Mouse (Mus musculus) lung, embryonic 16.5 days (tissue): Measurements from ENCODE around the gene Tspan17. TPM values are rescaled to one million over a fixed set of nuclear protein-coding genes. Genes with fewer than 3 reads are reported as not detected.
A peak's percentile ranks its signal among the peaks of the same experiment; 100 is the strongest.

Experiments used
- ATAC-seq: fragments of 200-750 bp; cut with Nextera tagmentation; 2 replicates; pipeline ENCODE4 v1.8.0; 2017; ENCODE audit warnings: low read depth, mild to moderate bottlenecking, moderate library complexity
- H3K27ac ChIP-seq: fragments of 300-500 bp; sonication (generic); 2 replicates; pipeline ENCODE4 v1.5.1; 2014; ENCODE audit warnings: mild to moderate bottlenecking, control low read depth, low read length
- H3K27me3 ChIP-seq: fragments of 300-500 bp; sonication (generic); 2 replicates; pipeline ENCODE4 v1.6.1; 2014; ENCODE audit warnings: low read depth, low read length, mixed read lengths; ENCODE audit not compliant: control insufficient read depth, insufficient read depth
- H3K36me3 ChIP-seq: fragments of 300-500 bp; sonication (generic); 2 replicates; pipeline ENCODE4 v1.6.1; 2014; ENCODE audit warnings: low read length; ENCODE audit not compliant: control insufficient read depth, insufficient read depth
- H3K4me1 ChIP-seq: fragments of 300-500 bp; sonication (generic); replicated peaks from 2 replicates; pipeline ENCODE4 v1.6.1; 2014; ENCODE audit warnings: low read length, mixed read lengths; ENCODE audit not compliant: control insufficient read depth, insufficient read depth
- H3K4me2 ChIP-seq: fragments of 300-500 bp; sonication (generic); 2 replicates; pipeline ENCODE4 v1.6.1; 2014; ENCODE audit warnings: low read depth, low read length, control low read depth
- H3K4me3 ChIP-seq: fragments of 300-500 bp; sonication (generic); 2 replicates; pipeline ENCODE4 v1.5.1; 2014; ENCODE audit warnings: mild to moderate bottlenecking, low read length, control low read depth
- H3K9ac ChIP-seq: fragments of 300-500 bp; sonication (generic); 2 replicates; pipeline ENCODE4 v1.6.1; 2014; ENCODE audit warnings: low read length, control low read depth
- H3K9me3 ChIP-seq: fragments of 300-500 bp; sonication (generic); 2 replicates; pipeline ENCODE4 v1.6.1; 2016; ENCODE audit warnings: low read length; ENCODE audit not compliant: control insufficient read depth
- WGBS: fragments of 180-500 bp; shearing (Covaris S2); extraction: QIAGEN DNeasy Blood & Tissue Kit; methylation state at CpG from one replicate; pipeline ENCODE4 v1.1.7; 2014; 5-methylcytosine and 5-hydroxymethylcytosine counted together
- polyA plus RNA-seq: library from polyadenylated mRNA; unstranded; fragments of >200 nt; fragmentation: Nextera tagmentation; extraction: Ambion mirVana; gene quantifications from 2 replicates; pipeline ENCODE4 v1.2.1, GENCODE M21; 2015

Gene Tspan17
- polyA plus RNA-seq, 1 experiment from 2014 or later = 21.0 TPM

GRCm38 (mm10) chr13:54799701-54800100 is 10.5 kb downstream of the Tspan17 start:
- no peaks in the 10 kb centered on the region for H3K9me3 ChIP-seq
- no peaks in the 10 kb centered on the region for H3K36me3 ChIP-seq
- no peaks in the 10 kb centered on the region for H3K4me1 ChIP-seq
- ATAC-seq = peak; percentile 35; the same call in 1 of the 2 replicates
- H3K9ac ChIP-seq = no peak overlapping the region
- no peak overlapping the region for H3K4me3 ChIP-seq
- H3K27ac ChIP-seq = no peak overlapping the region
- H3K4me2 ChIP-seq = peak overlapping the region; percentile 46
- 13% methylated on average over 9 of the region's 9 CpGs for WGBS
- H3K27me3 ChIP-seq = no peaks in the 10 kb centered on the region

GRCm38 (mm10) chr13:54800206-54800605 is 11.0 kb downstream of the Tspan17 start:
- no peaks in the 10 kb centered on the region for H3K9me3 ChIP-seq
- H3K4me2 ChIP-seq = no peak overlapping the region; the same call in 1 of the 2 replicates
- H3K27ac ChIP-seq = no peak overlapping the region
- no peak overlapping the region for H3K9ac ChIP-seq
- no peaks in the 10 kb centered on the region for H3K4me1 ChIP-seq
- H3K4me3 ChIP-seq = no peak overlapping the region
- H3K27me3 ChIP-seq = no peaks in the 10 kb centered on the region
- no peaks in the 10 kb centered on the region for H3K36me3 ChIP-seq
- ATAC-seq = no peak
- 33% methylated on average over 4 of the region's 4 CpGs for WGBS

GRCm38 (mm10) chr13:54803010-54803409 is 13.8 kb downstream of the Tspan17 start:
- H3K4me3 ChIP-seq = no peak overlapping the region
- H3K27me3 ChIP-seq = peaks cover 3% of the 10 kb centered on the region; the same call in 1 of the 2 replicates
- no peak overlapping the region for H3K9ac ChIP-seq
- H3K9me3 ChIP-seq = no peaks in the 10 kb centered on the region
- no peaks in the 10 kb centered on the region for H3K36me3 ChIP-seq
- H3K4me2 ChIP-seq = no peak overlapping the region
- no peak overlapping the region for H3K27ac ChIP-seq
- WGBS = 76% methylated on average over 6 of the region's 6 CpGs
- ATAC-seq = no peak
- H3K4me1 ChIP-seq = no peaks in the 10 kb centered on the region

- no peak for ATAC-seq
- no peak overlapping the region for H3K9ac ChIP-seq
- H3K27ac ChIP-seq = no peak overlapping the region
- no peaks in the 10 kb centered on the region for H3K36me3 ChIP-seq
- 41% methylated on average over 21 of the region's 21 CpGs for WGBS
- H3K4me3 ChIP-seq = no peak overlapping the region
- H3K9me3 ChIP-seq = no peaks in the 10 kb centered on the region
- no peaks in the 10 kb centered on the region for H3K4me1 ChIP-seq
- no peak overlapping the region for H3K4me2 ChIP-seq
- peaks cover 3% of the 10 kb centered on the region; the same call in 1 of the 2 replicates for H3K27me3 ChIP-seq
Measured at GRCm38 (mm10) chr13:54805134-54805838, 16.1 kb downstream of the Tspan17 start.

GRCm38 (mm10) chr13:54806434-54806976 is 17.3 kb downstream of the Tspan17 start:
- H3K27me3 ChIP-seq = peaks cover 3% of the 10 kb centered on the region; the same call in 1 of the 2 replicates
- H3K27ac ChIP-seq = no peak overlapping the region
- no peaks in the 10 kb centered on the region for H3K4me1 ChIP-seq
- ATAC-seq = no peak
- 47% methylated on average over 13 of the region's 13 CpGs for WGBS
- no peaks in the 10 kb centered on the region for H3K9me3 ChIP-seq
- H3K4me3 ChIP-seq = no peak overlapping the region
- H3K4me2 ChIP-seq = no peak overlapping the region
- H3K9ac ChIP-seq = no peak overlapping the region
- no peaks in the 10 kb centered on the region for H3K36me3 ChIP-seq

- H3K27me3 ChIP-seq = peaks cover 3% of the 10 kb centered on the region; the same call in 1 of the 2 replicates
- no peak for ATAC-seq
- no peak overlapping the region for H3K4me2 ChIP-seq
- H3K4me1 ChIP-seq = no peaks in the 10 kb centered on the region
- H3K27ac ChIP-seq = no peak overlapping the region
- no peak overlapping the region for H3K9ac ChIP-seq
- no peaks in the 10 kb centered on the region for H3K9me3 ChIP-seq
- H3K36me3 ChIP-seq = no peaks in the 10 kb centered on the region
- H3K4me3 ChIP-seq = no peak overlapping the region
- 68% methylated on average over 12 of the region's 12 CpGs for WGBS
Measured at GRCm38 (mm10) chr13:54808067-54808466, 18.9 kb downstream of the Tspan17 start.

- H3K9me3 ChIP-seq = no peaks in the 10 kb centered on the region
Measured at GRCm38 (mm10) chr13:54811476-54811875, 22.3 kb downstream of the Tspan17 start.

GRCm38 (mm10) chr13:54813381-54813780 is 24.2 kb downstream of the Tspan17 start:
- no peaks in the 10 kb centered on the region for H3K27me3 ChIP-seq
- no peaks in the 10 kb centered on the region for H3K4me1 ChIP-seq
- no peak overlapping the region for H3K4me2 ChIP-seq
- no peak overlapping the region for H3K27ac ChIP-seq
- 79% methylated on average over 9 of the region's 9 CpGs for WGBS
- ATAC-seq = no peak
- no peak overlapping the region for H3K9ac ChIP-seq
- no peaks in the 10 kb centered on the region for H3K36me3 ChIP-seq
- no peak overlapping the region for H3K4me3 ChIP-seq
- no peaks in the 10 kb centered on the region for H3K9me3 ChIP-seq

More at GRCm38 (mm10) chr13:54811476-54811875, 22.3 kb downstream of the Tspan17 start:
- no peaks in the 10 kb centered on the region for H3K27me3 ChIP-seq
- WGBS = 64% methylated on average over 7 of the region's 7 CpGs
- ATAC-seq = no peak
- H3K36me3 ChIP-seq = no peaks in the 10 kb centered on the region
- no peaks in the 10 kb centered on the region for H3K4me1 ChIP-seq
- H3K9ac ChIP-seq = no peak overlapping the region
- H3K4me3 ChIP-seq = no peak overlapping the region
- H3K4me2 ChIP-seq = no peak overlapping the region
- no peak overlapping the region for H3K27ac ChIP-seq

- H3K4me1 ChIP-seq = no peaks in the 10 kb centered on the region
- no peaks in the 10 kb centered on the region for H3K36me3 ChIP-seq
- no peaks in the 10 kb centered on the region for H3K27me3 ChIP-seq
- ATAC-seq = no peak
- H3K4me2 ChIP-seq = no peak overlapping the region
- WGBS = 33% methylated on average over 17 of the region's 17 CpGs
- no peak overlapping the region for H3K9ac ChIP-seq
- no peak overlapping the region for H3K4me3 ChIP-seq
- H3K27ac ChIP-seq = no peak overlapping the region
- H3K9me3 ChIP-seq = no peaks in the 10 kb centered on the region
Measured at GRCm38 (mm10) chr13:54818399-54819254, 29.4 kb downstream of the Tspan17 start.
